Mouse (Mus musculus) hindbrain, embryonic 10.5 days (tissue): Measurements from ENCODE around the gene Nucb1. TPM values are rescaled to one million over a fixed set of nuclear protein-coding genes. Genes with fewer than 3 reads are reported as not detected.
A peak's percentile ranks its signal among the peaks of the same experiment; 100 is the strongest.

ENCODE experiments used
- DNase-seq: peaks from one replicate; pipeline ENCODE4 v3.0.0-alpha.2; 2017; ENCODE audit warnings: low spot score
- H3K27ac ChIP-seq: fragments of 300-500 bp; sonication (generic); 2 replicates; pipeline ENCODE4 v1.5.1; 2016; ENCODE audit warnings: mild to moderate bottlenecking, moderate library complexity
- H3K27me3 ChIP-seq: fragments of 300-500 bp; sonication (generic); 2 replicates; pipeline ENCODE4 v1.6.1; 2016; ENCODE audit warnings: mild to moderate bottlenecking; ENCODE audit not compliant: poor library complexity, insufficient read depth, severe bottlenecking
- H3K36me3 ChIP-seq: fragments of 300-500 bp; sonication (generic); 2 replicates; pipeline ENCODE4 v1.6.1; 2016; ENCODE audit warnings: mild to moderate bottlenecking, moderate library complexity
- H3K4me1 ChIP-seq: fragments of 300-500 bp; sonication (generic); replicated peaks from 2 replicates; pipeline ENCODE4 v1.6.1; 2016; ENCODE audit warnings: mild to moderate bottlenecking
- H3K4me3 ChIP-seq: fragments of 300-500 bp; sonication (generic); 2 replicates; pipeline ENCODE4 v1.5.1; 2016; ENCODE audit warnings: mild to moderate bottlenecking, moderate library complexity
- H3K9me3 ChIP-seq: fragments of 300-500 bp; sonication (generic); 2 replicates; pipeline ENCODE4 v1.6.1; 2016; ENCODE audit warnings: mild to moderate bottlenecking, moderate library complexity
- WGBS: fragments of 180-500 bp; shearing (Covaris S2); methylation state at CpG from one replicate; pipeline ENCODE4 v1.1.7; 2016; 5-methylcytosine and 5-hydroxymethylcytosine counted together
- polyA plus RNA-seq: library from polyadenylated mRNA; unstranded; fragments of >200 nt; fragmentation: Nextera tagmentation; extraction: Ambion mirVana; gene quantifications from 2 replicates; pipeline ENCODE4 v1.2.1, GENCODE M21; 2016

The Nucb1 gene
- polyA plus RNA-seq = 110 and 115 TPM in 2 replicates

DNA sequence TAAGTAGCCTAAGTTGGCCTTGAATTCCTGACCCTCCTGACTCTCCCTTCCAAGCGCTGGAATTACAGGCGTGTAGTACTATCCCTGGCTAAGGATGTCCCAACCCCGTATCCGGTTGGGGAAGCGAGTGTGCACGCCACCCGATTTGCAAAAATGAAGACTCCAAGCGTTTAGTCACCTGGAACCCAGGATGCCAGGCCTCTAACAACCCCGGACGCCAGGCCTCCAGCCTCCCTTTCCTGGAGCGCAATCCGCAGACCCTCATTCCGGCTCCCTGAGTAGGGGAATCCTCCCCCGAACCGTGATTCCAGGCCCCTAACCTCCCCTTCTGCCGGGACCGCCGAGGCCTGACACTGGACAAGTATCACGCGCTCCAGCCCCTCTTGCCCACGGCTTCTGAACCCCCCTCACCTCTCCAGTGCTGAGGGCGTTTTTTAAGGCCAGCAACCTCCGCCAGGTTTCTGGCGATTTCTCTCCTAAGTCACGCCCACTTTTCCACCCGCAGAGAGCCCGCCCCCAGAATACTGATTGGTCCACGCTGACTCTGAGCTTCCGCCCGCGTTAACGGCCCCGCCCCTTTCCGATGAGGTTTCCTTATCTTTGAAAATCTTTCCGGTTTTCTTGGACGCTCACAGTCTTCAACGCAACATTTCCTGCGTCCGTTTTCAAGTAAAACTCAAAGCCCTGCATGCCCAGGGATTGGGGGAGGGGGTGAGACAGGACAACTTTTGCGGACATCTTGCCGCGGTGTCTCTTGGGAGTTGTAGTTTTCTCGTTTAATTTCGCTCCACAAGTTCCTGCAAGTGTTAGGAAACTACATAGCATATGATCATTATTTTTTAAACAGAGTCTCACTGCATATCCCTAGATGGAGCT lies at the start of gene Nucb1:
Gene Nucb1 (minus strand): TSS at position 495 of the 876 bp plus-strand sequence.
- H3K36me3 ChIP-seq = peaks cover 29% of the 10 kb centered on the region
- DNase-seq = peak; percentile 91
- under 1% methylated on average over 44 of the region's 44 CpGs for WGBS
- H3K4me3 ChIP-seq = peak within 1 kb of the TSS; percentile 83
- H3K27me3 ChIP-seq = no peaks in the 10 kb centered on the region
- peaks cover 19% of the 10 kb centered on the region for H3K4me1 ChIP-seq
- peak within 1 kb of the TSS; percentile 93 for H3K27ac ChIP-seq
- no peaks in the 10 kb centered on the region for H3K9me3 ChIP-seq

DNA sequence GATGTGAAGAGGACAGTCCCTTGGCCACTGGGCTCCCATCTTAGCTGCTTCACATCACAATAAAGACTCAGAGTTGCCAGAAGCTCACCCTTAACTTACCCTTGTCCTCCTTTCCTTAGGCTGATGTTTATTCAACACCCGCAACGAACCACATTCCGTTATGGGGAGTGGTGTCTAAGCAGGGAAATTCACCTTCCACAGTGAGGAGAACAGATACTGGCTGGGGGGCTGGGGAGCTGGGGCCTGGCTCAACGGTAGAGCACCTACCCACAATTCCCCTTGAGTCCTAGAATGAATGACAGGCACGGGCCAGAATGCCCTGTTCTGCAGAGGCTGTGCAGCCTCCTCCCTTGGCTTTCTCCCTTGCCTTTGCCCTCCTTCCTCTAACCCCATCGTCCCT lies 48.7 kb upstream of the Nucb1 start:
- Histone ChIP-seq H3K27ac (no peak overlapping the region), H3K36me3 (no peaks in the 10 kb centered on the region), H3K4me1 (peaks cover 33% of the 10 kb centered on the region), H3K9me3 (no peaks in the 10 kb centered on the region), H3K27me3 (peaks cover 2% of the 10 kb centered on the region; the same call in 1 of the 2 replicates), H3K4me3 (no peak overlapping the region)
- WGBS = 67% methylated on average over 6 of the region's 6 CpGs
- DNase-seq = no peak

DNA sequence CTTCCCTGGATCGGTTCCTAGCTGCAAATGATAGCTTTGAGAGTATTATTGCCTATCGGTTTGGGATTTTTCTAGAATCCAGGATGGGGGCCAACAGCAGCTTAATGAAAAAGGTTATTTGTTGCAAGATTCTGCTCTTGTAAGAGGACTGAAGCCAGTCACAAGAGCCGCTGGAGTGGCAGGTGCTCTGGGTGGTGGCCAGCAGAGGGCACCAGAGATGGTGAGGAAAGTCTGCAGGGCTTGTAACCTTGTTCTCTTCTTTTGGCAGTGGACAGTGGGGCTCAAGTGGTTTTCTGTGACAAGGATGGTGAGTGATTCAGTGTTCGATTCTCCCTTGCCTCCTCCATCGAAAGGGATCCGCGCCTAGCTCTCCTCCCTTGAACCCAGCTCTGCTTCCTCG lies 45.6 kb upstream of the Nucb1 start:
- peak; percentile 84 for DNase-seq
- Histone ChIP-seq H3K4me1 (peaks cover 22% of the 10 kb centered on the region), H3K27me3 (no peaks in the 10 kb centered on the region), H3K36me3 (no peaks in the 10 kb centered on the region), H3K27ac (no peak overlapping the region), H3K9me3 (no peaks in the 10 kb centered on the region), H3K4me3 (no peak overlapping the region)
- 27% methylated on average over 8 of the region's 8 CpGs for WGBS

DNA sequence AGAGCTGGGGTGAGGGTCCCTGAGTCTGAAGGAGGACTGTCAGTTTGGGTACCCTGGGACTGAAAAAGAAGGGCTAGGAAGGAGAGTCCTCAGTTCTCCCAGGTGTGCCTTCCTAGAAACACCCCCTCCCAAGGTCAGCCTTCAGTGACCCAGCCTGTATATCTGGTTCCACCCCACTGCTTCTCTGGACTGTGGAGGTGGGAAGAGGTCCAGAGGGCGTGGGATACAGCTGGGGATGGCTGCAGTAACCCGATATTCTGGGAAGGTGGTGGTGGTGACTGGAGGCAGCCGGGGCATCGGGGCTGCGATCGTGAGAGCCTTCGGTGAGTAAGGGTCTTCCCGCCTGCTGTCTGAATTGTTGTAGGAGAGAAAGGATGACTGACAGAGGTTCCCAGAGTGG lies 44.5 kb upstream of the Nucb1 start, which contains the start of gene Hsd17b14:
Gene Hsd17b14 (plus strand): TSS at position 150 of the 400 bp plus-strand sequence.
- 18% methylated on average over 8 of the region's 8 CpGs for WGBS

DNA sequence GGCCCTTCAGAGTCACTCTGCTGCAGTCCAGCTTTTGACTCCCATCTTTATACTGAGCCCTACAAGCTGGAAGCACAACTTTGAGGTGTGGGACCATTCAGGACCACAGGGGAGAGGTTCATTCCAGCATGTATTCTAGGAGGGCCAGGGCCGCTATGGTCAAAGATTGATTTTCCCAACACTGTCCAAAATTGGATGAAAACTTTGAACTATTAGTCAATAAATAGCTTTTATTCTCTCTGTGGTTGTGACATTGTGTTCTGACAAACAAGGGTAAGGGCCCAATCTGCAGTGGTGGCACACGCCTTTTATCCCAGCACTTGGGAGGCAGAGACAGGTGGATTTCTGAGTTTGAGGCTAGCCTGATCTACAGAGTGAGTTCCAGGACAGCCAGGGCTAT lies 43.8 kb upstream of the Nucb1 start:
- H3K4me3 ChIP-seq = no peak overlapping the region
- H3K27ac ChIP-seq = peak overlapping the region; percentile 29; the same call in 1 of the 2 replicates
- no peaks in the 10 kb centered on the region for H3K27me3 ChIP-seq
- DNase-seq = no peak
- no peaks in the 10 kb centered on the region for H3K9me3 ChIP-seq
- H3K4me1 ChIP-seq = peaks cover 18% of the 10 kb centered on the region
- 91% methylated on average over 2 of the region's 2 CpGs for WGBS
- H3K36me3 ChIP-seq = no peaks in the 10 kb centered on the region

More for the DNA sequence above, 44.5 kb upstream of the Nucb1 start, which contains the start of gene Hsd17b14:
- H3K4me1 ChIP-seq = peaks cover 20% of the 10 kb centered on the region
- DNase-seq = no peak
- no peaks in the 10 kb centered on the region for H3K27me3 ChIP-seq
- H3K9me3 ChIP-seq = no peaks in the 10 kb centered on the region
- H3K4me3 ChIP-seq = no peak within 1 kb of the TSS
- H3K27ac ChIP-seq = peak within 1 kb of the TSS; percentile 29; the same call in 1 of the 2 replicates
- H3K36me3 ChIP-seq = no peaks in the 10 kb centered on the region

DNA sequence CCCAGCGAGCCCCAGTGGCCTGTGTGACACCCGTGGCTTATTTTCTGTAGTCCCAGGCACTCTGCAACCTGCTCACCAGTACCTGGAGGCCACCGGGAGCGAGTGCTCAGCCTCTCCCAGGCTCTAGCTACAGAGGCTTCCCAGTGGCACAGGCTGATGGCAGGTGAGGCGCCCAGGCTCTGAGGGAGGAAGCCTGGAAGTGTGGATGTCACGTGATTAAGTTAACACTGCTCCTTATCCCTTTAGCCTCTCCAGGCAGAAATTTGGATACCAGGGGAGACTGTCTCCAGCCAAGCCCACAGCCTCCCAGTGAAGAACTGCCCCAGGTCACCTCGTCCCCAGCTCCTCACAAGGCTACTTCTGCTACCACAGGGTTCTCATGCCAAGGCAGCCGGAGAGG lies 43.3 kb upstream of the Nucb1 start:
- no peaks in the 10 kb centered on the region for H3K36me3 ChIP-seq
- H3K4me1 ChIP-seq = peaks cover 15% of the 10 kb centered on the region
- H3K4me3 ChIP-seq = no peak overlapping the region
- 71% methylated on average over 8 of the region's 8 CpGs for WGBS
- H3K27ac ChIP-seq = peak overlapping the region; percentile 29
- no peaks in the 10 kb centered on the region for H3K27me3 ChIP-seq
- no peaks in the 10 kb centered on the region for H3K9me3 ChIP-seq
- no peak for DNase-seq

DNA sequence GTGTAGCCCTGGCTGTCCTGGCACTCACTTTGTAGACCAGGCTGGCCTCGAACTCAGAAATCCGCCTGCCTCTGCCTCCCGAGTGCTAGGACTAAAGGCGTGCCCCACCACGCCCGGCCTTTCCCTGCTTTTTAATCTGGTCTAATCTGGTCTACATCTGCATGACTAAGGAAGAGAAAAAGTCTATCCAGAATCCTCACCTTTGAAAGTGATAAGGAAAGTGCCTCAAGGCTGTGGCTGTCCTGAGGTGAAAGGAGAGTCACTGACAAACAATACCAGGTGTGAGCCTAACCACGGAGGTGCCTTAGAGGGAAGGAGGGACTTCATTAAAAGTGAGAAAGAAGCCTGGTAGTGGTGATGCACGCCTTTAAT lies 41.3 kb upstream of the Nucb1 start:
- Histone ChIP-seq H3K9me3 (no peaks in the 10 kb centered on the region), H3K4me3 (no peak overlapping the region), H3K36me3 (no peaks in the 10 kb centered on the region), H3K27me3 (no peaks in the 10 kb centered on the region), H3K27ac (no peak overlapping the region), H3K4me1 (peaks cover 15% of the 10 kb centered on the region)
- no peak for DNase-seq
- WGBS = 85% methylated on average over 8 of the region's 8 CpGs

DNA sequence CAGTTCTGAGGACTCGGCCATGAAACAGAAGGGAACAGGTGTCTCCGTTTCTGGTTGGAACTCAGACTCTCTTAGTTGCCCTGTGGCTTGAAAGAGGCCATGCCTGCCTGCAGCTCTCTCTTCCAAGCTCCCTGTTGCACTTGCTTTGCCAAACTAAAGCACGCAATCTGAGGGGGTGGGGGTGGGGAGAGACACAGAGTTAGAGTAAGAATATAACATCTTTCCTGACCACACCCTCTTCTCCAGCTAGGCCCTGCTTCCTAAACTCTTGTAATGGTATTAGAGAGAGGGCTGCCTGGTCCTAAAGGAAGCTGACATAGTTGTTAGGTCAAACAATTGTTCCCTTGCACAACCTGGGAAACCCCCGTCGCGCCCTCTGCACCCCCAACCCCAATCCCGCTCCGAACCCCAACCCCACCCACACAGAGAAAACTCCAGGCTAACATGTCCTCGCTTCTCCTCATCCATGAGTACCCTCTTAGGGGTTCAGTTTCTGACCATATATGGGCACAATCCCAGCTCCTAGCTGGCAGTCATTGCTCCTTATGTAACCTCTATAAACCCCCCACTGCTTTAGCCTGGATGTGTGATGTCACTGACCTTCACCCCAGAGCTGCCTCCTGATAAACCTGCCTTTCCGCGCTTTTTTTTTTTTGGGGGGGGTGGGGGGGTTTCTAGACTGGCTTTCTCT lies 40.8 kb upstream of the Nucb1 start:
- DNase-seq = no peak
- no peaks in the 10 kb centered on the region for H3K9me3 ChIP-seq
- H3K36me3 ChIP-seq = no peaks in the 10 kb centered on the region
- WGBS = 83% methylated on average over 11 of the region's 11 CpGs
- H3K27ac ChIP-seq = 0 out of 2 replicates have a peak overlapping the region, but pooled peaks have one; percentile 23
- peaks cover 11% of the 10 kb centered on the region for H3K4me1 ChIP-seq
- H3K4me3 ChIP-seq = no peak overlapping the region
- H3K27me3 ChIP-seq = no peaks in the 10 kb centered on the region

DNA sequence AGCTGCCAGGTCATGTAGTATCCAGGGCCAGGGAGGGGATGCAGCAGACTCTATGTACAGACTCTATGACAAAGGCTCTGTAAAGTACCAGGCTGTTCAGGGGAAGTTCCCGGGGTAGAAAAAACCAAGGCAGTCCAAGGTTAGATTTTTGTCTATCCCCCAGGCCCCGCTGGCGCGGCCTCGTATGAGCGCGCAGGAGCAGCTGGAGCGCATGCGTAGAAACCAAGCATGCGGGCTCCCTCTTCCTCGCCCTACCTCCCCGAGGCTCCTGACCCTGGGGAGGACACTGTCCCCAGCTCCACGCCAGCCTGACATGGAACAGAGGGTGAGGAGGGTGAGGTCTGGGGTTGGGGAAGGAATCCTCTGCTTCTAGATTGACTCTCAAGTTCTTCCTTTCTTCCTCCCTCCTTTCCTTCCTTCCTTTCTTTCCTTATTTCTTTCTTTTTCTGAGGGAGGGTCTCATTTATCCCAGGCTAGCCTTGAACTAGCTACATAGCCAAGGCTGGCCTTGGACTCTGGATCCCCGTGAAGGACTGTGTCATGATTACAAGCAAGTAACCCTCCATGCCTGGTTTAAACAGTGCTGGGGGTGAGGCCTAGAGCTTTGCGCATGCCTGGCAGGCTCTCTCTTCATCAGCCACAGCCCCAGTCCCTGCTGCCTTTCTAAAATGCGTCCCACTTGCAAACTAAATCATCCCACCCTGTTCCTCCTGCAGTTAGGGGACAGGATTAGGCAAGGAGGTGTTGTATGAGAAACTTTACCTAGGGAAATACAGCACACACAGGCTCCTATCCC lies 39.6 kb upstream of the Nucb1 start:
- WGBS = 92% methylated on average over 16 of the region's 16 CpGs

DNA sequence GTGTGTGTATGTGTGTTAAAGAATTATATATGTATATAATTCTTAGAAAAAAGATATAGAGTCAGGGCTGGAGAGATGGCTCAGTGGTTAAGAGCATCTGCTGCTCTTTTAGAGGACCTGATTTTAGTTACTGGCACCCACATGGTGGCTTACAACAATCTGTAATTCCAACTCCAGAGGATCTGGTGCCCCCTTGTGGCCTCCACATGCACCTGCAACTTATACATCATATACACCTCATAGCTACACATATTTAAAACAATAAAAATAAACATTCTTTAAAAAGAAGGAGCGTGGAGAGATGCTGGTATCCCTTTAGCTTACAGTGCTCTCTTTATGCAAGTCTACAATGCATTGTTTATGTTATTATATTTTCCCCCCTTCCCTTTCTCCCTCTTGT lies 34.3 kb upstream of the Nucb1 start:
- no peak overlapping the region for H3K4me3 ChIP-seq
- no peak for DNase-seq
- H3K9me3 ChIP-seq = peaks cover 6% of the 10 kb centered on the region; the same call in 1 of the 2 replicates
- H3K27ac ChIP-seq = no peak overlapping the region
- H3K27me3 ChIP-seq = no peaks in the 10 kb centered on the region
- no peaks in the 10 kb centered on the region for H3K36me3 ChIP-seq
- peaks cover 11% of the 10 kb centered on the region for H3K4me1 ChIP-seq
- 89% methylated on average over 1 of the region's 1 CpGs for WGBS

More for the DNA sequence above, 39.6 kb upstream of the Nucb1 start:
- H3K27ac ChIP-seq = 0 out of 2 replicates have a peak overlapping the region, but pooled peaks have one; percentile 23
- H3K9me3 ChIP-seq = no peaks in the 10 kb centered on the region
- no peaks in the 10 kb centered on the region for H3K27me3 ChIP-seq
- H3K36me3 ChIP-seq = no peaks in the 10 kb centered on the region
- DNase-seq = no peak
- H3K4me1 ChIP-seq = peaks cover 9% of the 10 kb centered on the region
- no peak overlapping the region for H3K4me3 ChIP-seq

DNA sequence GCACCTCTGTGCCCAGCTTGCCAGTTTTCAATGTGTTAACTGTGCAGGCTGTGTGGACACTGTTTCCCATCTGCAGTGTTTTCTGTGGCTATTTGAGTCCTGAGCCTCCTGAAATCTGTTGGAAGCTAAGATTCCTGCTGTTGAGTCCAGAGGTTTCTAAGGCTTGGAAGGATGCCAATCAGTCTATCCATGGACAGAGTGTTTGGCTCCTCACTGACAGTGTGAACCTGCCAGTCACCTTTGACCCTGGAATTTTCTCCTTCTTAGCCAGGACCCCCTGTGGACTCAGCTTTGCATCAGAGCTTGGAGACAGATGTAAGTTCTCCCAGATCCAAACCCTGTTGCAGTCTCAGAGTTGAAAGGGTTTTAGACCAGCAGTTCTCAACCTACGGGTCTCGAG lies 30.0 kb upstream of the Nucb1 start:
- Histone ChIP-seq H3K4me1 (peaks cover 27% of the 10 kb centered on the region), H3K27ac (no peak overlapping the region), H3K36me3 (no peaks in the 10 kb centered on the region), H3K4me3 (no peak overlapping the region), H3K9me3 (peaks cover 6% of the 10 kb centered on the region; the same call in 1 of the 2 replicates), H3K27me3 (no peaks in the 10 kb centered on the region)
- 80% methylated on average over 2 of the region's 2 CpGs for WGBS
- no peak for DNase-seq

DNA sequence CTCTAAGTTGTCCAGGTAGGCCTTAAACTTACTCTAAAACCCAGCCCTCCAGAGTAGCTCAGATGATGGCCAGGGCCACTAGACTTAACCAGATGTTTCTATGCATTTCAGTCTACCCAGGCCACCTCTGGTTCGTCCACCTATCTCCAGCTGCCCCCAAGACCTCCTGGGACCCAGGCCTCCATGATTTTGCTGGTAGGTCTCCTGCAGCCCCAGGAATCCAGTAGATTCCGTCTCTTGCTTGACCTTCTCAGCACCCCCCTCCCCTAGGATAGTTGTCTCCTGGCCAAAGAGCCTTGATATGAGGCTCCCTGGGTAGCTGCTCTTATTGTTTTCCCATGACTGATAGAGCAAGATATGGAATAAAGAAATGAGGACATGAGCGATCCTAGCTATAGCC lies 28.9 kb upstream of the Nucb1 start:
- peaks cover 33% of the 10 kb centered on the region for H3K4me1 ChIP-seq
- H3K9me3 ChIP-seq = no peaks in the 10 kb centered on the region; the same call in 1 of the 2 replicates
- H3K27me3 ChIP-seq = no peaks in the 10 kb centered on the region
- no peak overlapping the region; the same call in 1 of the 2 replicates for H3K27ac ChIP-seq
- no peak for DNase-seq
- no peaks in the 10 kb centered on the region for H3K36me3 ChIP-seq
- no peak overlapping the region for H3K4me3 ChIP-seq
- 86% methylated on average over 3 of the region's 3 CpGs for WGBS
